Mouse (Mus musculus) left cerebral cortex, postnatal 10 days (tissue): ENCODE measurements around the gene Slc7a10. TPM values are rescaled to one million over a fixed set of nuclear protein-coding genes. Genes with fewer than 3 reads are reported as not detected.

Experiments used
- DNase-seq, 2 experiments: peaks; one replicate each; pipeline ENCODE4 v3.0.0; 2021 to 2022; ENCODE audit warnings: low spot score in 2 of 2, mixed read lengths in 1 of 2; ENCODE audit errors: extremely low spot score in 1 of 2
- intact Hi-C: fragments of 180-260 bp; cut with DNase I; formaldehyde crosslinking; loops from one replicate; pipeline ENCODE4 v1.15.1; 2025
- total RNA-seq, 2 experiments: library from RNA; stranded (reverse); gene quantifications; 2 replicates each; pipeline ENCODE4 v1.2.3; 2021

Slc7a10 gene
- total RNA-seq, 2 experiments from 2014 or later = 42.6 to 43.4 TPM

DNA sequence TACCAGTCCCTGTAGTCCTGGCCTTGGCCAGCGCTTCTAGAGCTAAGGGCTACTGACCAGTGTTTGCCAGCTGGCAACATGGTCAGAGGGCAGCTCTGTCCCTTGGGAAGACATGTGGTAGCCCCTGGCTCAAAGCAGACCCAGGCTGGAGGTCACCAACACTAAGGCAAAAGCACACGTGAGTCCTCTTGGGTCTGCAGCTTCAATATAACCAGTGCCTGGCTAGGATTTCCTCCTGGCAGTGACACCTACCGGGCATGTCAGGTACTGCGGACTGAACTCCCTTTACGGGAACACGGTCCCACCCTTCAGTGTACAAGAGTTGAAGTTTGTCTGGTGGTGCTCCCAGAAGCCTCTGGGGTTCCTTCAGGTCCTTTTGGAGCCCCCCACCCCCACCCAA, 16.8 kb upstream of the Slc7a10 start:
- intact Hi-C loops = loop anchor here (2.0 kb wide), 1 partner anchor 49 kb away; no protein-coding TSS in a partner anchor
- DNase-seq = peak; percentile 82 to 87

DNA sequence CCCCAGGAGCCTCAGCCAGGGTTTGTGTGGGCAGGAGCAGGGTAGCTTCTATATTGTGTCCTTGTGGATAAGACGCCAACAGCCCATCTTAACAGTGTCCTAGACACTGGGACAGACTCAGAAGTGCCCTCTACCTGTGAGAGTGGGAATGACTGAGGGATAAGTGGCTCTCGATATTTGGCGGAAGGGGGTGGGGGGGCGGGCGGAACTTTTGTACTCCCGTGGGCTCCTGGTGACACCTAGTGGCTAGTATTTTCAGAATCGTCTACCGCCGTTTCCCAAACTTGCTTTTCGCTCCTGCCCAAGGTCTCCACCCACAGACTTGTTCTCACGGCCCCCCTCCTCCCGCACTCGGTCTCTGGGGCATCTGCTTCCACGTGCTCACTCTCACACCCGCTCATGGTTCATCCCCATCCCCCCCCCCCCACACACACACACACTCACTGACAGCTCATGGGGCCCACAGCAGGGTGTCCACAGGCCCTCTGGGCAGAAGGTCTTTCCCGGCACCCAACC, 14.3 kb upstream of the Slc7a10 start:
- peak; percentile 51 to 83 for DNase-seq
- intact Hi-C loops = loop anchor here (1.0 to 10.0 kb wide), 3 partner anchors 145 to 767 kb away; no protein-coding TSS in a partner anchor

DNA sequence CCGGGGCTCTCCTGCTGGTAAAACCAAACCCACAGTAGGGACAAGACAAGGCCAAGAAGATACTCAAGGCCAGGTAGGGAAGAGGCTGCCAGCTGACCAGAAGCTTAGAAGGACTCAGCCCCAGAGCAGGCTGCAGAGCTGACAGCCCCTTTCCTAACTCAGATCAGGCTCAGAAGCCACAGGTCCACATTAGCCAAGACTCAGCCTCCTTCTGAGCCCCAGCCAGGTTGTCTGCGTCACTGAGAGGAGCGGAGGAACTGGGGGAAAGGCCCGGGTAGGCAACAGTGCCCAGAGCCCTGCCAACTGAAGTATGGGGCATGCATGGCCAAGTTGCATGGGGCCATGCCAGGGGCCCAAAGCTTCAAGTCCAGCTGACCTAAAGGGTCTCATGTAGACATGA, 13.7 kb upstream of the Slc7a10 start:
- DNase-seq = no peak
- intact Hi-C loops = loop anchor here (2.0 to 10.0 kb wide), 2 partner anchors 146 to 768 kb away; no protein-coding TSS in a partner anchor

DNA sequence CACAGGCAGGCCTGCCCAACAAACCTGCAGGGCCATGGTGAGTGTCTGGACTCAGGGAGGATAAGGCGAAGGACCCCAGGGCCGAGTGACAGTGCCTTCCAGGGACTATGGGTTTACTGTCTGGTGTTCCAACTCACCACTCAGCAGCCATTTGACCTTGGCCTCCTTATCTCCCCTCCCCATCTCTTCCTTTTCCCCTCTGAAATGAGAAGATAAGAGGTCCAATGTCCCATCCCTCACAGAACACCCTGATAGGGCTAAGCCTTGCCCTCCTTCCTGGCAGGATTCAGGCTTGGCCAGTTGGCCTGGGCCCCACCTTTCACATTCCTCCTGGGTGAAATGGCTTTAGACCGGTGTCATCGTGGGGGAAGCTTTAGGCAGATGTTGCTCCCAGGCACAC, 10.7 kb upstream of the Slc7a10 start:
- intact Hi-C loops = loop anchor here (5.0 to 10.0 kb wide), 2 partner anchors 87 to 771 kb away; no protein-coding TSS in a partner anchor
- no peak for DNase-seq

DNA sequence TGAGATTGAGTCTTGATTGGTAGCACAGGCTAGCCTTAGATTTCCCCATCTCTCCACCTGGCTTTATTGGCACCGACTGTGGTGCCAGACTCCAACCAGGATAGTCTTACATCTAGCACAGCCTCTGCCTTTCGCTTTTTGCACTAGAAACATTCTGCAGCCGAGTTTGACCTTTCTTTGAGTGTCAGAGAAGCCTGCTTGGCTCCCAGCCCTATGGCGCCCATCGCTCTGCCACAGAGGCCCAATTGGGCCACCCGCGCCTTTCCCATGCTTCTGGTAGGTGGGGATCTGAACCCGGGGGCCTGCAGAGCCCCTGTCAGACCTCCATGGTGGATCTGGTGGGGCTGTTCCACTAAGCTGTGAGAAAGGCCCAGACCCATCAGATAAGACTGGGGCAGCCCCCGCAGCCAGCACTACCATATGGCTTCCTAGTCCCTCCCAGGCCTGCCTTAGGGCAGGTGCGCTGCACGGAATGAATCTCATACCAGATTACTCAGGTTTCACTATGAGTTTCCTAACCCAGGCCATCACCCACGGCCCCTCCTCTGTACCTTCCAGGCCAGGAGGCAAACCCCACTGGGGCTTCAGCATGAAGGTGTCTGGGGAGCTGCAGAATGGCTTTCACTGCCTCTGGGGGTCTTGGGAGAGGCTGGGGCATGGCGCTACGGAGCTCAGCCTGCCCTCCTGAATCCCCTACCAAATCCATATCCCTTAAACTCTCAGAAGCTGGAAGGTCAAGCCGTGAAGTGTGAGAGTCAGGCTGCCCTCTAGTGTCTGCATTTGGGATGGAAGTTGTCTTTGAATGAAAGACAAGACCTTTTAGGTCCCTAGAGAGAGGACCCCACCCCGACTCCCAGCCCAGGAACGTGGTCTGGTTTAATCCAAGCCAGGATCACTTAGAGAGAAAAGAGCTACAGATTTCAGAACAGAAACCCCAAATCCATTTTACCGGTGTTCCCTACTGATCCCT, 9.5 kb upstream of the Slc7a10 start:
- DNase-seq = no peak
- intact Hi-C loops = loop anchor here (5.0 to 10.0 kb wide), 2 partner anchors 86 to 772 kb away; no protein-coding TSS in a partner anchor

DNA sequence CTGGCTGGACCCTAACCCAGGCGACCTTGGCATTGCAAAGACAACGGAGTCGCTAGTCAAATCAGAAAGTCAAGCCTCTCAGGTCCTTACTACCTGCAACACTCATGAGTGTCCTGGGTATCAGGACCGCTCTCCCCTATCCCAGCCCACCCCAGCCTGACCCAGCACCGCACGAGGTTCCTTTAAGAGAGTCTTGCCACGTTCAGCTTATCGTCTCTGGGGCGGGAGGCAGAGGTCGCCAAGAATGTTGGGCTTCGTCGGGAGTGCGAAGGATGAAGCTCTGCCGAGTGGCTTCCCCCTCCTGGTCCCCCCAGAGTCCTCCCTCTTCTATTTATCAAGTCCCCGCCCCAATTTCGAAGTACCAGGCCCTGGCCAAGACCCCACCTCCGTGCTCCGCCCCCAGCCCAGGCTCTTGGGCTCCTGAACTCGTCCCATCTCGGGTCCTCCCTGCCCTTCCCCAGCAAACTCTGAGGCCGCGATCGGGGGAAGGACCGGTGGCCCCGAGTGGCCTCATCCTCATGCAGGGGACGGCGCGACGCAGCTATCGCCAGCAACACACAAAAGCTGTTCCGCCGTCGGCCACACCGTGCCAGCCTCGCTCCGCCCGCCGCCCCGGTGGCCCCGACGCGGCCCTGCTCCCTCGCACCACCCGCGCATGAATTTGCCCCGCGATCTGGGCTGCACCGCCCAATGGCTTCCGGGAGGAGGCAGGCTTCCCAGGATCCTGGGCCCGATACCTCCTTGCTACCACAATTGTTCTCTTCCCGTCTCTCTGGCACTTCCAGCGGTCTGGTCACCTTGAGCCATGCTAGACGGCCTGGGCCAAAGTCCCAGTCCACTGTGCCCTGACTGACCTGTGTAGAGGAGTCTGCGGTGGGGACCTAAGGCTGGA, 1.1 kb upstream of the Slc7a10 start:
- DNase-seq = peak; percentile 47 to 67
- intact Hi-C loops = no loop called here

DNA sequence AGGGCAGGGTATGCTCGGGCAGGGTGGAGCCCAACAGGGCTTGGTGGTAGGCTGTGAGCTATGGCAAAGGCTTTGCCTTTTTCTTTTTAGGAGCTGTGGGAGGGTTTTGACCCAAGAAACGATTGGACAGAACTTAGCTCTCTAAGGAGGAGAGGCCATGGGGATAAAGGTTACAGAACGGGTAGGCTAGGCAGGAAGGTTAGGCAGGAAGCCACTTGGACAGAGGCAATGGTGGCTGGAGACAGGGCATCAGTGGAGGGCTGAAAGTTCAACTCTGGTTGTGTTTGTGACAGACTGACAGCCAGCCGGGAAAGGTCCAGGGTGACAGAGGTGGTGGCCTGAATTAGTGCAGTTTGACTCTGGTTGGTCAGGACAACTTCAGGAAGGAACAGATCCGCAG, 3.5 kb downstream of the Slc7a10 start:
- intact Hi-C loops = no loop called here

DNA sequence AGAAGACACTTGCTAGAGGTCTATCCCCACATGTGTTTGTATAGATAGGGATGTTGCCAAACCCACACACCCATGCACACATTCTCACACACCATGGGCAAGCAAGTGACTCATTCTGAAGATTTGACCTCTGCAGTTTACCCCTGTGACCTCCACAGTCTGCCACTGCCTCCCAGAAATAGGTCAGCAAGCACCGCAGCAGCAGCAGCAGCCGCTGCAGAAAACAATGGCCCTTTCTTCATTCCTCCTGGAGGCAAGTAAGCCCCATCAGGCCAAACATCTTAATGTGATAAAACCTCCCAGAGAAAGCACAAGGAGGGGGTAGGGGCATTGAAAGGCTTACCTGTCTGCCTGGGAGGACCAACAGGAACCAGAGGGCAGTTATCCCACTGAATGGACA, 5.1 kb downstream of the Slc7a10 start:
- DNase-seq = no peak
- intact Hi-C loops = no loop called here

More for the DNA sequence above, 3.5 kb downstream of the Slc7a10 start:
- no peak for DNase-seq

DNA sequence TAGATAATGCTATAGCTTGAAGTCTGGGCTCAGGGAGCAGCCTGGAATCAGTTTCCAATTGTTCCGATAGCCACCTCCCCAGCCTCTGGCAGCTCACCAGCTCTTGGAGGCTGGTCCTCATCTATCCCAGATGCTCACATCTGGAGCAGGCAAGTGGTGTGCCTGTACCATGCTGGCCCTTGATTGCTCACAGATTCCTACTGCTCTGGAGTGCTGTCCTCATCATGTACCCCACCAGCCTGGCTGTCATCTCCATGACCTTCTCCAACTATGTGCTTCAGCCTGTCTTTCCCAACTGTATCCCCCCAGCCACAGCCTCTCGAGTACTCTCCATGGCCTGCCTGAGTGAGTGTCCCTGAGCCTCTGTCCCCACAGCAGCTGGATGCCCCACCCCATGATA, 10.8 kb downstream of the Slc7a10 start:
- no peak for DNase-seq
- intact Hi-C loops = no loop called here

DNA sequence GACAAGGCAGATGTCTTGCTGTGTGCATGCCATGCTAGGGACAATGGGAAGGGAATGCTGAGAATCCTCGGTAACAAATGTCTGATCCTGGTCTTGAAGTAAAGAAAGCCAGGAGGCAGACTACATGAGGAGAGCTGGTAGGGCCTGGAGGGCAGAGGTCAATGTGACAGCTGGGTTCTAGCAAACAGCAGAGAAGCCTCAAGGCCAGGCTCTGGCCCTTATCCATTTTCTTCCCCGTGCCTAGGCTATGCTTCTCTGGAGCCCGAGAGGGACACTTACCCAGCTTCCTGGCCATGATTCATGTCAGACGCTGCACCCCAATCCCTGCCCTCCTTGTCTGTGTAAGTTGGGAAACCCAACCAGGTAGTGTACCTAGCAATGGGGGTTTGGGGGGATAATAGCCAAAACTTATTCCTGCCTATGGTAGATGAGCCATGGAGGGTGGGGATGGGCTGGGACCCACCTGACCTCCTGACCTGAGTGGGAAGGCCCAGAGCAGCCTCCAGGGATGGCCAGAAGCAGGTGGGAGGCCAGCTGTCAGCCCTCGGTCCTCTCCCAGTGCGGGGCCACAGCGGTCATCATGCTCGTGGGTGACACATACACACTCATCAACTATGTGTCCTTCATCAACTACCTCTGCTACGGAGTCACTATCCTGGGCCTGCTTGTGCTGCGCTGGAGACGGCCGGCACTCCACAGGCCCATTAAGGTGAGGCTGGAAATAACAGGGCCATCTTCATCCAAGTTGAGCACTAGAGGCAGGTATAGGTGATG, 13.0 kb downstream of the Slc7a10 start:
- no peak for DNase-seq
- intact Hi-C loops = no loop called here

DNA sequence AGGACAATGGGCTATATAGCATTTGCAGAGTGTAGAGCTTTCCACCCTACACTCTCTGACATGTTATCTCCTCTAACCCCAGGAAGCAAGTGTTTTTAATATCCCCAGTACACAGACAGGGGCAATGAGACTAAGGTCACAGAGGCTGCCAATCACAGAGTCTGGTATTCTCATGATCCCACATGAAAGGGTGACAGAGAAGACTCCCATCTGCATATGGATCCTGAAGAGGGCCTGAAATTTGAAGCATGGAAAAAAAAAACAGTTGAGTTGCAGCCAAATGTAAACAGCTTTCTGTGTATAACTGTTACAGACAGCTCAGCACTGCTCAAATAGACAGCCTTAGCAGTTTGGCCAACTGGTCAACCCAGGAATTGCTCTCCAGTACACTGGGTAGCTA, 13.6 kb downstream of the Slc7a10 start:
- DNase-seq = no peak
- intact Hi-C loops = no loop called here

DNA sequence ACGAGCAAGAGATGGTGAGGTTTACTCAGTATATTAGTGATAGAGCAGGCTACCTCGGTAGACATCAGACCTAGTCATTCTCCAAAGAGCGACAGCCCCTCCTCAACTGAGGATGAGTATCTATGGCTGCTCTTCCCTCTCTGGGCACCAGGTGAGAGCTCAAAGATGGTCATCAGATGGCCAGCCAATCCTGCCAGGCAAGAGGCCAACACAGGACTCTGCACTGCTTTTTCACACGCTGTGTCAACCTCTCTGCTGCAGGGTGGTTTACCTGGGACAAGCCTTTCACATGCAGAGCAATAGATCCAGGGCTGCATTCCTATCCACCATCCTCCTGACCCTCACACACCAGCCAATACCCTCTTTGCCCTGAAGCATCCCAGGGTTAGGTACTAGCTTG, 25.6 kb downstream of the Slc7a10 start:
- intact Hi-C loops = no loop called here
- no peak for DNase-seq

DNA sequence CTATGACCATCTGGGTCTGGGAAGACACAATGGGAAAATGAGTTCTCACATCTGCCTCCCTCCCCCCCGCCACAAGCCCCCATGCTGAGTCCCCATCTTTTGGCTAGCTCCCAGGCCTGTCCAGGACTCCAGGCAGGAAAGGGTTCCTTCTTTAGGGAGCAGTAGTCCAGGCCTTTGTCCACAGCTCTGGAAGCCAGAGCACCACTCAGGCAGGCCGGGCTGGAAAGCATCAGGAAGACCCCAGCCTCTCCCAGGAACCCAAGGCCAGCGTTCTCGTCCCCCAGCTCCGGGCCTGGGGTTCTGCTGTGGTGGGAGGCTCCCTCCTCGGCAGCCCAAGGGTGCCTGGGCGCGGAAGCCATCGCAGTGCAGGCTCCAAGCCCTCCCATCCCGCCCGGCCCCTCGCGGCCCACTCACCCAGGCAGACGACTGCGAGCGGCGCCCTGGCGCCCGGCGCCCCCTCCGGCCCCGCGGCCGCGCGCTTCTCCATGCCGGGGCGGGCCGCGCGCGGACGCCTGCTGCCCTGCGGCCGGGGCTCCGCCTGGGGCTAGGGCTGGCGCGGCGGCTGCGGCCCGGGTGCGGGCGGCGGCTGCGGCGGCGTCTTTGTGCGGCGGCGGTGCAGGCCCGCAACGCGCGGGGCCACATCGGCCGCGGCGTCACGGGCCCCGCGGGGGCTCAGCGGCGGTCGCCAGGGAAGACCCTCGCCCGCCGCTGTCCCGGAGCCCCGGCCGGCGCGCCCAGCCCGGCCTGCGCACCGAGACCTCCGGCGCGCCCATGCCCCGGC, 28.4 kb downstream of the Slc7a10 start:
- intact Hi-C loops = no loop called here

DNA sequence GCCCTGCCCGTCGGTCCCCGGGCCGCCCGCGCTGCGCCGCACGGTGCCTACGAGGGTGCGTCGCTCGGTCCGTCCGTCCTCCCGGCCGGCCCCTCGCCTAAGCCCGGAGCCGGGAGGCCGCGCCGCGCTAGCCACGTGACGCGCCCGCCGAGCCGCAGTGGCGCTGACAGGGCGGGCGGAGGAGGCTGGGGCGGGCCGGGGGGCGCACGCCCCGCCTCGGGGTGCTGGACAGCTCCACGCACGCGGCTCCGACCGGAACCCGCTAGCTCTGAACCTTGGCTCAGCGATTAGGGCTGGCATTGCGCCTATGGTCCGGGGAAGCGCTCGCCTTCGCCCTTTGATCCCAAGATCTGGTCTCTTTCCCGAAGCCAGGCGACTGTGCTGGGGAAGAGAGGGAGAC, 29.0 kb downstream of the Slc7a10 start, which contains the start of gene Lrp3:
TSS of gene Lrp3 (minus strand) at position 274 of the 400 bp plus-strand sequence.
- DNase-seq = peak; percentile 50 to 88
- intact Hi-C loops = no loop called here

More for the DNA sequence above, 28.4 kb downstream of the Slc7a10 start:
- peak in 1 of 2 experiments; percentile 57 for DNase-seq

DNA sequence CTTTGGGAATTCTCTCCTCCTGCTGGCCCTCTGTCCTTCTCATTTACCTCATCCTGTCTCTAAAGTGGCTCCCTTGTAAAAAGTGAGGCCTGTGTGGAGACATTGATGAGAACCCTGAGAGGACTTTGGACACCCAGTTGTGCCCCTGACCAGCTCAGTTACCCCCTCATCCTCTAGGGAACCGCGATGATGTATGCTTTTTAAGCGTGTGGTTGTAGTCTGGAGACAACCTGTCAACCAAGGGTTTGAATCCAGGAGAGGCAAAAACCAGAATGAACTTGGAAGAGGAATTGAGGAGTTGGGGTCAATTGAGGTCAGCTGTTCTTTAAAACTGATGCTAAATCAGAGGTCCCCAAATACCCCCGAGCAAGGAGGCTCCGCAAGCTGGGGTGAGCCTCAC, 29.5 kb downstream of the Slc7a10 start:
- intact Hi-C loops = no loop called here

DNA sequence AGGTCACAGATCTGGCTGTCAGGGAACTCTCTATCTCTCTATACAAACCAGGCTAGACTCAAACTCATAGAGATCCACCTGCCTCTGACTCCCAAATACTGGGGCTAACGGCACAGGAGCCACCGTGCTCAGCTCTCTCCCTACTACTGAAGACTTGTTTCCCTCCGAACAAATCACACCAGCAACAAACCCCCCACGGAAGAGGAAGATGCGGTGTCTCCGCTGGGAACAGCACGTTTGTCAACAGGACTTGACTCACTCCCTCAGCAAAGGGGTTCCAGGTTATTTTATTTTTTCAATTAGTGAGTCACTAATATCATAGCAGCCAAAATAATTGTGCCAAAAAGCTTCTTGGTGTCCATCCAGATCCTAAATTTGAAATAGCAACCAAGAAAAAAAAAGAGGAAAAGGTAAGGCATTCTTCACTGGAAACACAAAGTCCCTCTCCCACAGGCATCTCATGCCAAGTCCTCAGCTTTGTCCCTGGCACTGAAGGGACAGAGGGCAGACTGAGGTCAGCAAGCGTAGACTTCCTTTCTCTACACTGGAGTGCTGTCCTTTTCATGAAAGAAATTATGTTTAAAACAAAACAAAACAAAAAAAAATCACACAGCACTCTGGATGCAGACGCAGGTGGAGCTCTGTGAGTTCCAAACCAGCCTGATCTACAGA, 34.6 kb downstream of the Slc7a10 start:
- intact Hi-C loops = no loop called here
- DNase-seq = no peak

More for the DNA sequence above, 29.5 kb downstream of the Slc7a10 start:
- no peak for DNase-seq

DNA sequence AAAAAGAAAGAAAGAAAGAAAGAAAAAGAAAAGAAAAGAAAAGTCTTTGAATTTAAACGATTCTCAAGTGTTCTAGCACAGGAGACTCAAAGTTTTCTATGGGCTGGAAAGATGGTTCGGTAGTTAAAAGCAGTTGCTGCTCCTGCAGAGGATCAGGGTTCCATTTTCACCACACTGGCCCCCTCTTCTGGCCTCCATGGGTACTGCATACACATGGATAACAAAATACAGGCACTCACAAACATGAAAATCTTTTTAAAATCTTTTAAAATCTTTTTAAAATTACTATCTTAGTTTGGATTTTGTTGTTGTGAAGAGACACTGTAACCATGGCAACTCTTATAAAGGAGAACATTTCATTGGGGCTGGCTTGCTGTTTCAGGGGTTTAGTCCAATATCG, 44.1 kb downstream of the Slc7a10 start:
- no peak for DNase-seq
- intact Hi-C loops = no loop called here
